Mouse (Mus musculus) liver, embryonic 11.5 days (tissue): ENCODE results near the gene Shkbp1. TPM values are rescaled to one million over a fixed set of nuclear protein-coding genes. Genes with fewer than 3 reads are reported as not detected.

Experiments used
- ATAC-seq: fragments of 200-750 bp; cut with Nextera tagmentation; replicated peaks from 2 replicates; pipeline ENCODE4 v1.8.0; 2017; ENCODE audit warnings: moderate number of reproducible peaks, mild to moderate bottlenecking, moderate TSS enrichment, moderate library complexity; ENCODE audit not compliant: low FRiP score
- DNase-seq: peaks from one replicate; pipeline ENCODE4 v3.0.0-alpha.2; 2017; ENCODE audit warnings: low spot score
- H3K27ac ChIP-seq: fragments of 300-500 bp; sonication (generic); 2 replicates; pipeline ENCODE4 v1.5.1; 2014; ENCODE audit warnings: mild to moderate bottlenecking, low read depth, low read length, control low read depth
- H3K27me3 ChIP-seq: fragments of 300-500 bp; sonication (generic); replicated peaks from 2 replicates; pipeline ENCODE4 v1.6.1; 2014; ENCODE audit warnings: low read length, mixed read lengths; ENCODE audit not compliant: control insufficient read depth, insufficient read depth
- H3K36me3 ChIP-seq: fragments of 300-500 bp; sonication (generic); 2 replicates; pipeline ENCODE4 v1.6.1; 2014; ENCODE audit warnings: mild to moderate bottlenecking, low read length, moderate library complexity, mixed read lengths; ENCODE audit not compliant: control insufficient read depth, insufficient read depth
- H3K4me1 ChIP-seq: fragments of 300-500 bp; sonication (generic); replicated peaks from 2 replicates; pipeline ENCODE4 v1.6.1; 2014; ENCODE audit warnings: low read length, mixed read lengths; ENCODE audit not compliant: control insufficient read depth, insufficient read depth
- H3K4me2 ChIP-seq: fragments of 300-500 bp; sonication (generic); 2 replicates; pipeline ENCODE4 v1.6.1; 2014; ENCODE audit warnings: mild to moderate bottlenecking, control low read depth, moderate library complexity
- H3K4me3 ChIP-seq: fragments of 300-500 bp; sonication (generic); 2 replicates; pipeline ENCODE4 v1.5.1; 2014; ENCODE audit warnings: low read depth, low read length, control low read depth
- H3K9ac ChIP-seq: fragments of 300-500 bp; sonication (generic); 2 replicates; pipeline ENCODE4 v1.6.1; 2014; ENCODE audit warnings: low read depth, low read length, control low read depth
- H3K9me3 ChIP-seq: fragments of 300-500 bp; sonication (generic); 2 replicates; pipeline ENCODE4 v1.6.1; 2016; ENCODE audit warnings: low read length, inconsistent platforms, mixed read lengths; ENCODE audit not compliant: control insufficient read depth
- WGBS: fragments of 180-500 bp; shearing (Covaris S2); extraction: QIAGEN DNeasy Blood & Tissue Kit; methylation state at CpG from one replicate; pipeline ENCODE4 v1.1.7; 2014; 5-methylcytosine and 5-hydroxymethylcytosine counted together
- polyA plus RNA-seq: library from polyadenylated mRNA; unstranded; fragments of >200 nt; fragmentation: Nextera tagmentation; extraction: Ambion mirVana; gene quantifications from 2 replicates; pipeline ENCODE4 v1.2.1, GENCODE M21; 2014

Shkbp1 gene
- polyA plus RNA-seq, 1 experiment from 2014 or later = 49.6 TPM

GRCm38 (mm10) chr7:27328161-27328560 lies 27.7 kb downstream of the Shkbp1 start:
- DNase-seq (no peak), ATAC-seq (no peak)
- no peak overlapping the region for H3K27ac ChIP-seq
- H3K4me2 ChIP-seq = no peak overlapping the region
- no peak overlapping the region for H3K4me3 ChIP-seq
- H3K36me3 ChIP-seq = no peaks in the 10 kb centered on the region
- peaks cover 17% of the 10 kb centered on the region for H3K4me1 ChIP-seq
- H3K27me3 ChIP-seq = peaks cover 95% of the 10 kb centered on the region
- 75% methylated on average over 11 of the region's 11 CpGs for WGBS
- H3K9me3 ChIP-seq = no peaks in the 10 kb centered on the region
- H3K9ac ChIP-seq = no peak overlapping the region

GRCm38 (mm10) chr7:27327500-27327899 lies 28.3 kb downstream of the Shkbp1 start:
- Histone ChIP-seq H3K27me3 (peaks cover 95% of the 10 kb centered on the region), H3K4me2 (no peak overlapping the region), H3K27ac (no peak overlapping the region), H3K9ac (no peak overlapping the region), H3K36me3 (no peaks in the 10 kb centered on the region), H3K4me3 (no peak overlapping the region), H3K9me3 (no peaks in the 10 kb centered on the region), H3K4me1 (peaks cover 14% of the 10 kb centered on the region)
- WGBS = 85% methylated on average over 8 of the region's 8 CpGs
- DNase-seq (no peak), ATAC-seq (no peak)

GRCm38 (mm10) chr7:27326101-27326880 lies 29.5 kb downstream of the Shkbp1 start:
- no peaks in the 10 kb centered on the region for H3K9me3 ChIP-seq
- H3K27ac ChIP-seq = no peak overlapping the region
- DNase-seq (no peak), ATAC-seq (no peak)
- peak overlapping the region; percentile 29 for H3K4me3 ChIP-seq
- 29% methylated on average over 34 of the region's 34 CpGs for WGBS
- H3K4me2 ChIP-seq = peak overlapping the region; percentile 50
- H3K9ac ChIP-seq = no peak overlapping the region
- H3K27me3 ChIP-seq = peaks cover 95% of the 10 kb centered on the region
- H3K4me1 ChIP-seq = peaks cover 10% of the 10 kb centered on the region
- no peaks in the 10 kb centered on the region for H3K36me3 ChIP-seq

- H3K27me3 ChIP-seq = peaks cover 89% of the 10 kb centered on the region
- no peak overlapping the region for H3K27ac ChIP-seq
- peaks cover 6% of the 10 kb centered on the region for H3K4me1 ChIP-seq
- no peaks in the 10 kb centered on the region for H3K36me3 ChIP-seq
- DNase-seq = no peak
- H3K9ac ChIP-seq = no peak overlapping the region
- ATAC-seq = 0 out of 2 replicates have a peak, but pooled peaks have one; percentile 27
- no peaks in the 10 kb centered on the region for H3K9me3 ChIP-seq
- WGBS = 3% methylated on average over 24 of the region's 24 CpGs
- H3K4me2 ChIP-seq = peak overlapping the region; percentile 50
- peak overlapping the region; percentile 29 for H3K4me3 ChIP-seq
These were observed 30.1 kb downstream of the Shkbp1 start for GRCm38 (mm10) chr7:27325697-27326096.

GRCm38 (mm10) chr7:27324928-27325327 lies 30.9 kb downstream of the Shkbp1 start:
- no peak overlapping the region for H3K9ac ChIP-seq
- no peak for DNase-seq
- WGBS = 39% methylated on average over 19 of the region's 20 CpGs
- no peaks in the 10 kb centered on the region for H3K36me3 ChIP-seq
- H3K4me2 ChIP-seq = no peak overlapping the region
- H3K27me3 ChIP-seq = peaks cover 81% of the 10 kb centered on the region
- no peak overlapping the region for H3K27ac ChIP-seq
- ATAC-seq = no peak
- H3K9me3 ChIP-seq = no peaks in the 10 kb centered on the region
- H3K4me3 ChIP-seq = no peak overlapping the region
- H3K4me1 ChIP-seq = peaks cover 2% of the 10 kb centered on the region

GRCm38 (mm10) chr7:27324161-27324560 lies 31.7 kb downstream of the Shkbp1 start:
- peaks cover 74% of the 10 kb centered on the region for H3K27me3 ChIP-seq

GRCm38 (mm10) chr7:27323001-27323400 lies 32.8 kb downstream of the Shkbp1 start:
- H3K4me2 ChIP-seq = no peak overlapping the region
- H3K4me3 ChIP-seq = no peak overlapping the region
- no peak for DNase-seq
- H3K36me3 ChIP-seq = no peaks in the 10 kb centered on the region
- H3K4me1 ChIP-seq = no peaks in the 10 kb centered on the region; the same call in 1 of the 2 replicates
- 83% methylated on average over 5 of the region's 5 CpGs for whole genome bisulfite sequencing
- H3K9me3 ChIP-seq = no peaks in the 10 kb centered on the region
- H3K27me3 ChIP-seq = peaks cover 62% of the 10 kb centered on the region
- no peak overlapping the region for H3K9ac ChIP-seq
- ATAC-seq = no peak
- no peak overlapping the region for H3K27ac ChIP-seq

More at GRCm38 (mm10) chr7:27324161-27324560, 31.7 kb downstream of the Shkbp1 start:
- H3K36me3 ChIP-seq = no peaks in the 10 kb centered on the region
- H3K4me3 ChIP-seq = no peak overlapping the region
- H3K27ac ChIP-seq = no peak overlapping the region
- no peaks in the 10 kb centered on the region for H3K9me3 ChIP-seq
- DNase-seq (no peak), ATAC-seq (no peak)
- no peak overlapping the region for H3K4me2 ChIP-seq
- no peak overlapping the region for H3K9ac ChIP-seq
- WGBS = 86% methylated on average over 11 of the region's 11 CpGs
- no peaks in the 10 kb centered on the region; the same call in 1 of the 2 replicates for H3K4me1 ChIP-seq

- H3K36me3 ChIP-seq = no peaks in the 10 kb centered on the region
- H3K4me1 ChIP-seq = no peaks in the 10 kb centered on the region; the same call in 1 of the 2 replicates
- no peak overlapping the region for H3K9ac ChIP-seq
- DNase-seq = no peak
- WGBS = 13% methylated on average over 13 of the region's 13 CpGs
- H3K4me3 ChIP-seq = no peak overlapping the region
- H3K4me2 ChIP-seq = no peak overlapping the region
- no peak for ATAC-seq
- H3K27me3 ChIP-seq = peaks cover 55% of the 10 kb centered on the region
- no peak overlapping the region for H3K27ac ChIP-seq
- H3K9me3 ChIP-seq = no peaks in the 10 kb centered on the region
These were observed 33.5 kb downstream of the Shkbp1 start for GRCm38 (mm10) chr7:27322291-27322690.

- no peak overlapping the region for H3K9ac ChIP-seq
- 0 out of 2 replicates have a peak, but pooled peaks cover 2% of the 10 kb centered on the region for H3K9me3 ChIP-seq
- DNase-seq (no peak), ATAC-seq (no peak)
- no peak overlapping the region for H3K27ac ChIP-seq
- 84% methylated on average over 22 of the region's 22 CpGs for WGBS
- no peak overlapping the region for H3K4me3 ChIP-seq
- H3K4me2 ChIP-seq = no peak overlapping the region
- H3K4me1 ChIP-seq = no peaks in the 10 kb centered on the region
- peaks cover 26% of the 10 kb centered on the region for H3K27me3 ChIP-seq
- H3K36me3 ChIP-seq = no peaks in the 10 kb centered on the region
These were observed 36.4 kb downstream of the Shkbp1 start for GRCm38 (mm10) chr7:27319411-27319810.
